Mouse (Mus musculus) colon, adult 2 months (tissue): Measurements from ENCODE around the gene Galk1. TPM values are rescaled to one million over a fixed set of nuclear protein-coding genes. Genes with fewer than 3 reads are reported as not detected.

Experiments used
- polyA plus RNA-seq: library from polyadenylated mRNA; depleted of rRNA; stranded (reverse); fragments of >200 nt; gene quantifications from 2 replicates; pipeline ENCODE4 v1.2.3, GENCODE M21; 2012; rRNA removed

Galk1 gene
- 43.0 and 47.7 TPM in 2 replicates for polyA plus RNA-seq

GRCm38 (mm10) chr11:116012262-116012947 is at the start of gene Galk1:
TSS of gene Galk1 (minus strand) at chr11:116012719.

GRCm38 (mm10) chr11:116030088-116030897 is 17.8 kb upstream of the Galk1 start, which contains the start of gene Unk:
TSS of gene Unk (plus strand) at chr11:116030322.

DNA sequence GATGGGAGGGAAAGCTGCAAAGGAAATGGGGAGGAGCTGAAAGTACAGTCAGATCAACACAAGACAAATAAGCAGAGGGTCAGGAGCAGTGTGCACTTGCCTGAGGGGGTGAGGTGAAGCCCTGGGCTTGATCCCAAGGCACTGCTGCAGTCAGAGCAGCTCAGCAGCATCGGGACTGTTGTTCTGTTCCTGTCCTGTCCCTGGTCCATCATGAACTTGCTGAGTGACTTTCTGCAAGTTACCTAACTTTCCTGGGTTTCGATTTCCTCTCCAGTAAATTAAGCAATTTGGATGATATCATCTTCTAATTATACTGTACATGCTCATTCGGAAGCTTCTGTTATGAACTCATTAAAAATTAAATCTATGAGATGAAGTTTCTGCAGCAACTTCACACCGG is 15.2 kb upstream of the Galk1 start, which contains the start of gene H3f3b:
Gene H3f3b (minus strand): TSS at position 207 of the 400 bp plus-strand sequence.

GRCm38 (mm10) chr11:115974309-115975082 is 38.0 kb downstream of the Galk1 start, which contains the start of gene Itgb4:
TSS of gene Itgb4 (plus strand) at chr11:115974709.

Other genes with a start within 250 kb of the Galk1 start
- gene Tmem94, start 247.3 kb downstream of the Galk1 start, polyA plus RNA-seq: 156 and 168 TPM in 2 replicates
- gene Caskin2, start 199.1 kb downstream of the Galk1 start, polyA plus RNA-seq: 85.6 and 103 TPM in 2 replicates
- gene Tsen54, start 198.0 kb downstream of the Galk1 start, polyA plus RNA-seq: 48.2 and 53.0 TPM in 2 replicates
- gene Llgl2, start 188.7 kb downstream of the Galk1 start, polyA plus RNA-seq: 301 and 349 TPM in 2 replicates
- 926 and 1,010 TPM in 2 replicates for gene Myo15b, start 154.3 kb downstream of the Galk1 start, polyA plus RNA-seq
- gene Smim5, start 112.8 kb downstream of the Galk1 start, polyA plus RNA-seq: 6.9 and 11.9 TPM in 2 replicates
- 41.7 and 44.8 TPM in 2 replicates for gene Smim6, start 100.7 kb downstream of the Galk1 start, polyA plus RNA-seq
- gene Sap30bp, start 79.4 kb downstream of the Galk1 start, polyA plus RNA-seq: 22.2 and 24.5 TPM in 2 replicates
- gene Recql5, start 79.2 kb downstream of the Galk1 start, polyA plus RNA-seq: 13.6 and 14.4 TPM in 2 replicates
- gene Itgb4, start 38.0 kb downstream of the Galk1 start, polyA plus RNA-seq: 98.9 and 117 TPM in 2 replicates
- gene H3f3b, start 15.2 kb upstream of the Galk1 start, polyA plus RNA-seq: 237 and 327 TPM in 2 replicates
- gene Unk, start 17.6 kb upstream of the Galk1 start, polyA plus RNA-seq: 27.9 and 33.1 TPM in 2 replicates
- gene Unc13d, start 65.2 kb upstream of the Galk1 start, polyA plus RNA-seq: 11.2 and 12.9 TPM in 2 replicates
- 158 and 189 TPM in 2 replicates for gene Wbp2, start 74.3 kb upstream of the Galk1 start, polyA plus RNA-seq
- gene Trim47, start 114.5 kb upstream of the Galk1 start, polyA plus RNA-seq: 48.3 and 54.4 TPM in 2 replicates
- 14.0 and 14.8 TPM in 2 replicates for gene Trim65, start 118.4 kb upstream of the Galk1 start, polyA plus RNA-seq
- 51.1 and 52.2 TPM in 2 replicates for gene Mrpl38, start 126.1 kb upstream of the Galk1 start, polyA plus RNA-seq
- gene Fbf1, start 155.4 kb upstream of the Galk1 start, polyA plus RNA-seq: 12.7 and 13.8 TPM in 2 replicates
- 38.5 and 41.2 TPM in 2 replicates for gene Ten1, start 186.1 kb upstream of the Galk1 start, polyA plus RNA-seq
- gene Acox1, start 186.3 kb upstream of the Galk1 start, polyA plus RNA-seq: 78.2 and 84.8 TPM in 2 replicates
- 13.5 and 16.2 TPM in 2 replicates for gene Evpl, start 225.4 kb upstream of the Galk1 start, polyA plus RNA-seq